Mouse (Mus musculus) bone marrow, adult 2 months (tissue): ENCODE results near the gene Ehd4. TPM values are rescaled to one million over a fixed set of nuclear protein-coding genes. Genes with fewer than 3 reads are reported as not detected.

Experiments
- H3K27ac ChIP-seq: fragments of 200-500 bp; 2 replicates; pipeline ENCODE4 v1.5.1; 2012; ENCODE audit warnings: low read depth, mild to moderate bottlenecking, control low read depth, inconsistent platforms, low read length; ENCODE audit not compliant: control insufficient read depth, poor library complexity, insufficient read depth
- H3K4me1 ChIP-seq: fragments of 200-500 bp; 2 replicates; pipeline ENCODE4 v1.6.1; 2011; ENCODE audit warnings: low read length; ENCODE audit not compliant: control insufficient read depth, insufficient read depth
- H3K4me3 ChIP-seq: fragments of 200-500 bp; replicated peaks from 2 replicates; pipeline ENCODE3; 2011; ENCODE audit warnings: mild to moderate bottlenecking, low read depth, low read length, control low read depth; ENCODE audit not compliant: control insufficient read depth
- CTCF ChIP-seq: fragments of 200-500 bp; IDR thresholded peaks from 2 replicates; pipeline ENCODE4 v1.5.1; 2011; ENCODE audit warnings: low read length, control low read depth; ENCODE audit not compliant: control insufficient read depth, insufficient read depth
- POLR2A ChIP-seq: fragments of 200-500 bp; IDR thresholded peaks from 2 replicates; pipeline ENCODE4 v1.6.1; 2011; ENCODE audit warnings: low read depth, mild to moderate bottlenecking, control low read depth, low read length, borderline replicate concordance; ENCODE audit not compliant: control insufficient read depth
- WGBS: fragments of 180-500 bp; shearing (Covaris S2); methylation state at CpG from one replicate; pipeline ENCODE4 v1.1.7; 2018; 5-methylcytosine and 5-hydroxymethylcytosine counted together
- polyA plus RNA-seq: library from polyadenylated mRNA; stranded (reverse); fragments of >200 nt; gene quantifications from 2 replicates; pipeline ENCODE4 v1.2.4, GENCODE M21; 2011; ENCODE audit warnings: low replicate concordance; ENCODE audit not compliant: missing spikeins, insufficient read depth, insufficient read length

Ehd4 gene
- polyA plus RNA-seq, 1 experiment, result 23.7 TPM

- Histone ChIP-seq H3K4me1 (no peaks in the 10 kb centered on the region; the same call in 1 of the 2 replicates), H3K27ac (no peak overlapping the region), H3K4me3 (no peak overlapping the region)
- TF ChIP-seq CTCF, result no peak
- TF ChIP-seq POLR2A, result no peak
- 60% methylated on average over 6 of the region's 6 CpGs for WGBS
Observed at GRCm38 (mm10) chr2:120102881-120103280, 51.5 kb downstream of the Ehd4 start.

- H3K4me1 ChIP-seq, result no peaks in the 10 kb centered on the region; the same call in 1 of the 2 replicates
Observed at GRCm38 (mm10) chr2:120102450-120102849, 52.0 kb downstream of the Ehd4 start.

DNA sequence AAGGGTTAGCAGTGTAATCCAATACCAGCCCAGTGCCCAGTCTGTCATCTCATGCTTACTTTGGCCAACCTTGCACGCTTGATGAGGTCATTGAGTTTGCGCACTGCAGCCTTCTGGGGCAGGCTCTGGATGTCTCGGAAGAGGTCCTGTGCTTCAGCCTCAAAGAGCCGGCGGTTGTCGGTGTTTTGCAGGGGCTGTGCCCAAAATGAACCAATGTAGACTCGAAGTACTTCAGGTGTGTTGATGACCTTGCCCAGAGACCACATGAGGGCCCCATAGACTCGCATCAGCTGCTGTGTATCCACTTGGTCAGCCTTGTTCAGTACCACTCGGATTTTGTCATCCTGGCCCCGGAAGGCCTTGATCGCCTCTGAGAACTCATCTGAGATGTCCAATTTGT lies 52.4 kb downstream of the Ehd4 start:
- TF ChIP-seq POLR2A, result no peak
- TF ChIP-seq CTCF, result no peak
- Histone ChIP-seq H3K4me3 (no peak overlapping the region), H3K4me1 (no peaks in the 10 kb centered on the region; the same call in 1 of the 2 replicates), H3K27ac (no peak overlapping the region)
- 91% methylated on average over 11 of the region's 11 CpGs for WGBS

More at GRCm38 (mm10) chr2:120102450-120102849, 52.0 kb downstream of the Ehd4 start:
- Histone ChIP-seq H3K27ac (no peak overlapping the region), H3K4me3 (no peak overlapping the region)
- TF ChIP-seq CTCF (no peak), POLR2A (no peak)
- WGBS, result 80% methylated on average over 2 of the region's 2 CpGs

GRCm38 (mm10) chr2:120099886-120100285 lies 54.5 kb downstream of the Ehd4 start:
- H3K4me1 ChIP-seq, result no peaks in the 10 kb centered on the region; the same call in 1 of the 2 replicates
- H3K4me3 ChIP-seq, result no peak overlapping the region
- H3K27ac ChIP-seq, result no peak overlapping the region
- WGBS, result 17% methylated on average over 3 of the region's 3 CpGs
- no peak for TF ChIP-seq CTCF
- no peak for TF ChIP-seq POLR2A

GRCm38 (mm10) chr2:120099263-120099662 lies 55.1 kb downstream of the Ehd4 start:
- no peak for TF ChIP-seq POLR2A
- TF ChIP-seq CTCF, result no peak
- H3K4me1 ChIP-seq, result no peaks in the 10 kb centered on the region; the same call in 1 of the 2 replicates
- WGBS, result 86% methylated on average over 4 of the region's 4 CpGs
- H3K27ac ChIP-seq, result no peak overlapping the region
- no peak overlapping the region for H3K4me3 ChIP-seq

- Histone ChIP-seq H3K27ac (no peak overlapping the region), H3K4me1 (no peaks in the 10 kb centered on the region; the same call in 1 of the 2 replicates), H3K4me3 (no peak overlapping the region)
- TF ChIP-seq CTCF (no peak), POLR2A (no peak)
- 74% methylated on average over 8 of the region's 8 CpGs for WGBS
Observed at GRCm38 (mm10) chr2:120098781-120099202, 55.6 kb downstream of the Ehd4 start.

DNA sequence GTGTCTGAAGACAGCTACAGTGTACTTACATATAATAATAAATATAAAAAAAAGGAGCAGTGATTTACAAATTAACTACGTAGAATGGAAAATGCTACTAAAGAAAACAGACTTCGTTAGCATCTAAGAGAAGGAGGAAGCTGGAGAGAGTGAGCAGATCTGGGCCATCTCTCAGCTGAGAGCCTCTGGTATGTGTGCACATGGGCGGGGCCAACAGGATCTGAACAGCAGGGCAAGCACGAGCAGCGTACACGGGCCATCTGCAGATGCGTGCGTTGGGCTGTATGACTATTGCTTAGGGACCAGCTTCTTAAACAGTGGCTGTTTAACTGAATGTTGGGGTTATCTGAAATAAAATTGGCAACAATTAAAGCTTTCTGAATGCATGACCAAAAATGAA lies 56.5 kb downstream of the Ehd4 start:
- Histone ChIP-seq H3K4me1 (no peaks in the 10 kb centered on the region; the same call in 1 of the 2 replicates), H3K27ac (no peak overlapping the region), H3K4me3 (no peak overlapping the region)
- WGBS, result 83% methylated on average over 8 of the region's 8 CpGs
- TF ChIP-seq CTCF, result no peak
- TF ChIP-seq POLR2A, result no peak

- Histone ChIP-seq H3K27ac (no peak overlapping the region), H3K4me3 (no peak overlapping the region), H3K4me1 (no peaks in the 10 kb centered on the region; the same call in 1 of the 2 replicates)
- TF ChIP-seq POLR2A (no peak), CTCF (no peak)
- WGBS, result 90% methylated on average over 6 of the region's 6 CpGs
Observed at GRCm38 (mm10) chr2:120096711-120097110, 57.7 kb downstream of the Ehd4 start.

GRCm38 (mm10) chr2:120096191-120096590 lies 58.2 kb downstream of the Ehd4 start:
- no peaks in the 10 kb centered on the region; the same call in 1 of the 2 replicates for H3K4me1 ChIP-seq
- 89% methylated on average over 8 of the region's 8 CpGs for WGBS

More at GRCm38 (mm10) chr2:120096191-120096590, 58.2 kb downstream of the Ehd4 start:
- Histone ChIP-seq H3K4me3 (no peak overlapping the region), H3K27ac (no peak overlapping the region)
- TF ChIP-seq POLR2A, result no peak
- TF ChIP-seq CTCF, result no peak
